Mouse (Mus musculus) midbrain, embryonic 14.5 days (tissue): Measurements from ENCODE around the gene Popdc3. TPM values are rescaled to one million over a fixed set of nuclear protein-coding genes. Genes with fewer than 3 reads are reported as not detected.
"Not testable (repeated sequence)": the region's sequence is repeated elsewhere in the genome, so short reads cannot be mapped to it uniquely, and the experiment has no call there.

Experiments used
- ATAC-seq: fragments of 200-750 bp; cut with Nextera tagmentation; 2 replicates; pipeline ENCODE4 v1.8.0; 2017; ENCODE audit warnings: moderate number of reproducible peaks, moderate library complexity; ENCODE audit not compliant: low FRiP score, low TSS enrichment
- DNase-seq: peaks from one replicate; pipeline ENCODE4 v3.0.0-alpha.2; 2015
- H3K27ac ChIP-seq: fragments of 300-500 bp; sonication (generic); replicated peaks from 2 replicates; pipeline ENCODE4 v1.5.1; 2014; ENCODE audit warnings: mild to moderate bottlenecking, low read depth, low read length, moderate library complexity
- H3K27me3 ChIP-seq: fragments of 300-500 bp; sonication (generic); 2 replicates; pipeline ENCODE4 v1.6.1; 2014; ENCODE audit warnings: low read length, control low read depth, mixed read lengths; ENCODE audit not compliant: control insufficient read depth, insufficient read depth
- H3K36me3 ChIP-seq: fragments of 300-500 bp; sonication (generic); 2 replicates; pipeline ENCODE4 v1.6.1; 2014; ENCODE audit warnings: low read length, control low read depth; ENCODE audit not compliant: control insufficient read depth, insufficient read depth
- H3K4me1 ChIP-seq: fragments of 300-500 bp; sonication (generic); 2 replicates; pipeline ENCODE4 v1.6.1; 2014; ENCODE audit warnings: mild to moderate bottlenecking, antibody characterized with exemption, low read length, control low read depth; ENCODE audit not compliant: control insufficient read depth, insufficient read depth
- H3K4me2 ChIP-seq: fragments of 300-500 bp; sonication (generic); 2 replicates; pipeline ENCODE4 v1.6.1; 2014; ENCODE audit warnings: mild to moderate bottlenecking, low read length, moderate library complexity
- H3K4me3 ChIP-seq: fragments of 300-500 bp; sonication (generic); replicated peaks from 2 replicates; pipeline ENCODE4 v1.5.1; 2014; ENCODE audit warnings: low read depth, low read length
- H3K9ac ChIP-seq: fragments of 300-500 bp; sonication (generic); replicated peaks from 2 replicates; pipeline ENCODE4 v1.6.1; 2014; ENCODE audit warnings: mild to moderate bottlenecking, low read length, moderate library complexity
- H3K9me3 ChIP-seq: fragments of 300-500 bp; sonication (generic); 2 replicates; pipeline ENCODE4 v1.6.1; 2016; ENCODE audit warnings: low read length, control low read depth, mixed read lengths; ENCODE audit not compliant: control insufficient read depth
- WGBS: fragments of 180-500 bp; shearing (Covaris S2); extraction: QIAGEN DNeasy Blood & Tissue Kit; methylation state at CpG from one replicate; pipeline ENCODE4 v1.1.7; 2014; 5-methylcytosine and 5-hydroxymethylcytosine counted together
- polyA plus RNA-seq: library from polyadenylated mRNA; unstranded; fragments of >200 nt; fragmentation: Nextera tagmentation; extraction: Ambion mirVana; gene quantifications from 2 replicates; pipeline ENCODE4 v1.2.1, GENCODE M21; 2014

The Popdc3 gene
- 0.79 and 1.0 TPM in 2 replicates for polyA plus RNA-seq

GRCm38 (mm10) chr10:45177798-45178197, at the start of gene Popdc3:
Gene Popdc3, plus strand, starts transcription at chr10:45178098.
- not testable (repeated sequence) for H3K9ac ChIP-seq, H3K4me1 ChIP-seq, DNase-seq, H3K27ac ChIP-seq, H3K4me3 ChIP-seq, H3K27me3 ChIP-seq, H3K36me3 ChIP-seq, H3K9me3 ChIP-seq, H3K4me2 ChIP-seq, ATAC-seq
- no CpG with 5 or more reads among the region's 5 CpGs for WGBS

- Histone ChIP-seq H3K27me3 (no peaks in the 10 kb centered on the region), H3K9ac (peak overlapping the region; percentile 20; the same call in 1 of the 2 replicates), H3K4me1 (no peaks in the 10 kb centered on the region), H3K9me3 (no peaks in the 10 kb centered on the region), H3K27ac (peak overlapping the region; percentile 68), H3K4me2 (0 out of 2 replicates have a peak overlapping the region, but pooled peaks have one; percentile 1), H3K36me3 (peaks cover 39% of the 10 kb centered on the region), H3K4me3 (no peak overlapping the region)
- ATAC-seq (0 out of 2 replicates have a peak, but pooled peaks have one; percentile 51), DNase-seq (peak; percentile 66)
- WGBS: 62% methylated on average over 11 of the region's 11 CpGs
Measured at GRCm38 (mm10) chr10:45129105-45129504, 48.8 kb upstream of the Popdc3 start.

GRCm38 (mm10) chr10:45130004-45130403, 47.9 kb upstream of the Popdc3 start:
- Histone ChIP-seq H3K9ac (no peak overlapping the region), H3K27me3 (no peaks in the 10 kb centered on the region), H3K4me1 (no peaks in the 10 kb centered on the region), H3K9me3 (no peaks in the 10 kb centered on the region), H3K4me2 (no peak overlapping the region), H3K27ac (peak overlapping the region; percentile 20), H3K36me3 (peaks cover 32% of the 10 kb centered on the region), H3K4me3 (no peak overlapping the region)
- 92% methylated on average over 6 of the region's 6 CpGs for WGBS
- no peak for DNase-seq
- no peak for ATAC-seq

- 78% methylated on average over 4 of the region's 4 CpGs for WGBS
- no peak overlapping the region for H3K4me3 ChIP-seq
- H3K4me1 ChIP-seq: no peaks in the 10 kb centered on the region
- DNase-seq (peak; percentile 62), ATAC-seq (no peak)
- H3K9me3 ChIP-seq: no peaks in the 10 kb centered on the region
- peaks cover 14% of the 10 kb centered on the region; the same call in 1 of the 2 replicates for H3K36me3 ChIP-seq
- H3K4me2 ChIP-seq: no peak overlapping the region
- no peak overlapping the region for H3K9ac ChIP-seq
- H3K27ac ChIP-seq: no peak overlapping the region
- H3K27me3 ChIP-seq: no peaks in the 10 kb centered on the region
Measured at GRCm38 (mm10) chr10:45132371-45132770, 45.5 kb upstream of the Popdc3 start.

- ATAC-seq: no peak
- H3K4me1 ChIP-seq: peaks cover 6% of the 10 kb centered on the region; the same call in 1 of the 2 replicates
- H3K9ac ChIP-seq: no peak overlapping the region
- H3K9me3 ChIP-seq: no peaks in the 10 kb centered on the region
- DNase-seq: no peak
- no peak overlapping the region for H3K27ac ChIP-seq
- no peak overlapping the region for H3K4me2 ChIP-seq
- H3K27me3 ChIP-seq: no peaks in the 10 kb centered on the region
- H3K36me3 ChIP-seq: no peaks in the 10 kb centered on the region
- 90% methylated on average over 7 of the region's 7 CpGs for WGBS
- H3K4me3 ChIP-seq: no peak overlapping the region
Measured at GRCm38 (mm10) chr10:45136806-45137205, 41.1 kb upstream of the Popdc3 start.

GRCm38 (mm10) chr10:45139910-45140309, 38.0 kb upstream of the Popdc3 start:
- Histone ChIP-seq H3K4me2 (no peak overlapping the region), H3K4me3 (no peak overlapping the region), H3K4me1 (peaks cover 6% of the 10 kb centered on the region; the same call in 1 of the 2 replicates), H3K9ac (no peak overlapping the region), H3K36me3 (no peaks in the 10 kb centered on the region), H3K9me3 (no peaks in the 10 kb centered on the region), H3K27me3 (no peaks in the 10 kb centered on the region), H3K27ac (no peak overlapping the region)
- ATAC-seq: no peak
- no peak for DNase-seq
- 53% methylated on average over 4 of the region's 4 CpGs for WGBS

GRCm38 (mm10) chr10:45140474-45141212, 37.3 kb upstream of the Popdc3 start:
- Histone ChIP-seq H3K9me3 (no peaks in the 10 kb centered on the region), H3K27me3 (no peaks in the 10 kb centered on the region), H3K9ac (no peak overlapping the region), H3K4me1 (peaks cover 6% of the 10 kb centered on the region; the same call in 1 of the 2 replicates), H3K27ac (no peak overlapping the region), H3K4me3 (no peak overlapping the region), H3K4me2 (no peak overlapping the region), H3K36me3 (no peaks in the 10 kb centered on the region)
- ATAC-seq (no peak), DNase-seq (no peak)
- WGBS: 87% methylated on average over 7 of the region's 7 CpGs

- DNase-seq (no peak), ATAC-seq (no peak)
- Histone ChIP-seq H3K4me2 (no peak overlapping the region), H3K9me3 (no peaks in the 10 kb centered on the region), H3K36me3 (no peaks in the 10 kb centered on the region), H3K4me3 (no peak overlapping the region), H3K27ac (no peak overlapping the region), H3K27me3 (no peaks in the 10 kb centered on the region), H3K9ac (no peak overlapping the region), H3K4me1 (peaks cover 17% of the 10 kb centered on the region)
- WGBS: 93% methylated on average over 5 of the region's 5 CpGs
Measured at GRCm38 (mm10) chr10:45142359-45142758, 35.5 kb upstream of the Popdc3 start.
